Mouse (Mus musculus): ENCODE results near the gene Sae1.

DNA sequence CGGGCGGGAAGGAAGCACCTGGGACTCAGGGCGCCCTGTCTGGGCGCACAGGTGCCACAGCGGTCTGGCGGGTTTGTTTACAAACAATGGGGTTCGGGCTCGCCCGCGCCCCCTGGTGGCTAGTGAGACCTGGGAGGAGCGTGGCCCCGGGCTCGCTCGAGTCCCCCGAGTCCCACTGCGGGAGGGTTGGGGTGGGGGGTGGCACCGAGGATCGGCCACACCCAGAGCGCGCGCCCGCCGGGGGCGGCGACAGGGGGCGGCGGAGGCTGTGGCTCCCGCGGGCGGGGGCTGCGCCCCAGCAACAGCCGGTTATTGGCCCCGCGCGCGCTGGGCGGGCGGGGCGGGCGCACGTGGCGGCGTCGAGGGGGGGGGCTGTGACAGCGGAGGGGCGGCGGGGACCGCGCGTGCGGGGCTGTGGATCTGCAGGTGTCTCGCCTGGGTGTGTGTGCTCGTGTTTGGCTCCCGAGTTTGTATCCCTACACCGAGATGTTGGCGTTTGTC is 77.5 kb downstream of the Sae1 start:
- TF ChIP-seq CTCF (IDR thresholded peaks at IDR 0.05; ENCODE audit: extremely low read depth, insufficient read depth, low read length) (no peak), POLR2A (IDR thresholded peaks at IDR 0.05; ENCODE audit: extremely low read depth, insufficient read depth, low read length) (no peak)

Measured in cortical plate, adult 2 months (tissue).